Comparison of ENCODE assay signal across 12 mouse cellular contexts in genomic region chr7:3292271-3292670, GRCm38 (mm10). TPM values are rescaled to one million over a fixed set of nuclear protein-coding genes. Genes with fewer than 3 reads are reported as not detected.
A peak's percentile ranks its signal among the peaks of the same experiment; 100 is the strongest.
DNase-seq lines count a peak whose midpoint lies in the region; ATAC-seq and TF ChIP-seq lines count a peak whose summit lies in the region.
"Not testable (repeated sequence)": the region's sequence is repeated elsewhere in the genome, so short reads cannot be mapped to it uniquely, and the experiment has no call there.
"Had no signal": no experiment of that assay in that cellular context is flagged by ENCODE, and none has a peak within 500 bp of the region (broad histone marks: within the 10 kb centered on the region; RNA-seq: fewer than 3 reads in every experiment).

No protein-coding gene starts in this region.

- peaks cover 7 to 78% of the 10 kb centered on the region in 2 experiments for H3K4me1 ChIP-seq in CH12.LX (ENCODE audit: control insufficient read depth in 1 of 2, insufficient read depth in 2 of 2)
- H3K4me1 ChIP-seq in embryonic facial prominence, embryonic 14.5 days (ENCODE audit: control insufficient read depth, insufficient read depth, low read length): peaks cover 17% of the 10 kb centered on the region
- H3K4me1 ChIP-seq in heart, embryonic 14.5 days (ENCODE audit: control insufficient read depth in 2 of 2, insufficient read depth in 2 of 2, low read length in 2 of 2): peaks cover 19 to 39% of the 10 kb centered on the region in 2 experiments
- H3K4me1 ChIP-seq in intestine, embryonic 14.5 days (replicated peaks; ENCODE audit: control insufficient read depth, insufficient read depth, low read length): peaks cover 32% of the 10 kb centered on the region
- not testable (repeated sequence) for H3K4me1 ChIP-seq in limb, embryonic 11.5 days (ENCODE audit: control insufficient read depth, insufficient read depth, low read length); liver, embryonic 16.5 days (ENCODE audit: control insufficient read depth, low read depth, low read length)
- H3K4me1 ChIP-seq in midbrain, embryonic 12.5 days: peaks cover 26% of the 10 kb centered on the region
- H3K4me1 ChIP-seq in stomach, embryonic 16.5 days (ENCODE audit: control insufficient read depth, insufficient read depth, low read length): peaks cover 50% of the 10 kb centered on the region

- H3K4me2 ChIP-seq in CH12.LX (ENCODE audit: insufficient read depth, low read depth, poor library complexity, severe bottlenecking): peak overlapping the region; percentile 35; the same call in 1 of the 2 replicates
- H3K4me2 ChIP-seq in embryonic facial prominence, embryonic 14.5 days (ENCODE audit: low read depth, low read length): peak overlapping the region; percentile 75
- peak overlapping the region; percentile 74 for H3K4me2 ChIP-seq in heart, embryonic 14.5 days (ENCODE audit: low read length)
- peak overlapping the region; percentile 75 for H3K4me2 ChIP-seq in intestine, embryonic 14.5 days (ENCODE audit: low read length)
- H3K4me2 ChIP-seq in limb, embryonic 11.5 days (ENCODE audit: low read depth, severe bottlenecking): peak overlapping the region; percentile 63; the same call in 1 of the 2 replicates
- H3K4me2 ChIP-seq in liver, embryonic 16.5 days (ENCODE audit: low read depth, low read length): peak overlapping the region; percentile 61
- peak overlapping the region; percentile 46; the same call in 1 of the 2 replicates for H3K4me2 ChIP-seq in midbrain, embryonic 12.5 days (replicated peaks)
- H3K4me2 ChIP-seq in stomach, embryonic 16.5 days (ENCODE audit: low read depth, low read length): peak overlapping the region; percentile 73

- WGBS in embryonic facial prominence, embryonic 14.5 days: 73% methylated on average over 10 of the region's 12 CpGs
- 42% methylated on average over 11 of the region's 12 CpGs for WGBS in heart, embryonic 14.5 days
- 61% methylated on average over 11 of the region's 12 CpGs for WGBS in intestine, embryonic 14.5 days
- 66% methylated on average over 12 of the region's 12 CpGs for WGBS in limb, embryonic 11.5 days
- 54% methylated on average over 12 of the region's 12 CpGs for WGBS in liver, embryonic 16.5 days (ENCODE audit: insufficient replicate concordance)
- WGBS in midbrain, embryonic 12.5 days: 78% methylated on average over 12 of the region's 12 CpGs
- 50% methylated on average over 12 of the region's 12 CpGs for WGBS in stomach, embryonic 16.5 days

- peak overlapping the region in 1 of 3 experiments; percentile 56 for H3K4me3 ChIP-seq in CH12.LX (replicated peaks in 1 of 3; ENCODE audit: low read depth in 2 of 3, low read length in 2 of 3, poor library complexity in 1 of 3)
- peak overlapping the region; percentile 42 for H3K4me3 ChIP-seq in embryonic facial prominence, embryonic 14.5 days (ENCODE audit: low read depth, low read length)
- peak overlapping the region; percentile 73 to 91 for H3K4me3 ChIP-seq in heart, embryonic 14.5 days (ENCODE audit: control insufficient read depth in 1 of 2, insufficient read depth in 1 of 2, low read depth in 1 of 2, low read length in 2 of 2)
- peak overlapping the region; percentile 57 for H3K4me3 ChIP-seq in intestine, embryonic 14.5 days (ENCODE audit: low read depth, low read length)
- H3K4me3 ChIP-seq in limb, embryonic 11.5 days (ENCODE audit: low read depth, low read length): peak overlapping the region; percentile 32; the same call in 1 of the 2 replicates
- peak overlapping the region; percentile 60 for H3K4me3 ChIP-seq in liver, embryonic 16.5 days (ENCODE audit: low read depth, low read length)
- not testable (repeated sequence) for H3K4me3 ChIP-seq in midbrain, embryonic 12.5 days
- peak overlapping the region; percentile 61 for H3K4me3 ChIP-seq in stomach, embryonic 16.5 days (replicated peaks; ENCODE audit: low read length)

- TF ChIP-seq EP300 in CH12.LX (IDR thresholded peaks at IDR 0.05; ENCODE audit: low read length): not testable (repeated sequence)

- in situ Hi-C loops in CH12.LX (cut with MboI; ENCODE audit: low pct_ligation_motif_present, low pct_unique_long_range_greater_than_20kb, low sequenced_read_pairs): not testable (repeated sequence)

- not testable (repeated sequence) for TF ChIP-seq CTCF in CH12.LX (conservative IDR thresholded peaks at IDR 0.05 in 1 of 2, IDR thresholded peaks at IDR 0.05 in 1 of 2; ENCODE audit: low read depth in 2 of 2, low read length in 2 of 2)

- not testable (repeated sequence) for H3K79me2 ChIP-seq in CH12.LX (replicated peaks; ENCODE audit: control insufficient read depth, extremely low read depth, insufficient read depth, poor library complexity, severe bottlenecking)

- not testable (repeated sequence) for ATAC-seq in embryonic facial prominence, embryonic 14.5 days (ENCODE audit: low read depth); heart, embryonic 14.5 days (ENCODE audit: insufficient number of reproducible peaks, insufficient read depth, low FRiP score, low read depth); intestine, embryonic 14.5 days (replicated peaks; ENCODE audit: low FRiP score, low TSS enrichment, low read depth); limb, embryonic 11.5 days (ENCODE audit: insufficient number of reproducible peaks, low FRiP score, low TSS enrichment, low read depth); liver, embryonic 16.5 days (ENCODE audit: low read depth); midbrain, embryonic 12.5 days (ENCODE audit: low FRiP score, low read depth); stomach, embryonic 16.5 days (ENCODE audit: insufficient read depth, low FRiP score)

- not testable (repeated sequence) for TF ChIP-seq RAD21 in CH12.LX (IDR thresholded peaks at IDR 0.05; ENCODE audit: low read depth, low read length)

- not testable (repeated sequence) for TF ChIP-seq POLR2A in CH12.LX (IDR thresholded peaks at IDR 0.05; ENCODE audit: low read depth, low read length)

- H3K9me3 ChIP-seq in CH12.LX (replicated peaks; ENCODE audit: low read length); embryonic facial prominence, embryonic 14.5 days (ENCODE audit: control insufficient read depth, low read length); heart, embryonic 14.5 days (ENCODE audit: control insufficient read depth, low read length); intestine, embryonic 14.5 days (ENCODE audit: control insufficient read depth, low read length); limb, embryonic 11.5 days (ENCODE audit: control insufficient read depth, low read length); liver, embryonic 16.5 days (replicated peaks; ENCODE audit: control insufficient read depth, low read length); midbrain, embryonic 12.5 days; stomach, embryonic 16.5 days (replicated peaks; ENCODE audit: control insufficient read depth, low read length): not testable (repeated sequence)

- H3K9ac ChIP-seq in CH12.LX (ENCODE audit: insufficient read depth, low read depth); limb, embryonic 11.5 days (ENCODE audit: low read length); liver, embryonic 16.5 days (ENCODE audit: low read depth, low read length); midbrain, embryonic 12.5 days (replicated peaks): not testable (repeated sequence)
- H3K9ac ChIP-seq in embryonic facial prominence, embryonic 14.5 days (ENCODE audit: low read depth, low read length): 0 out of 2 replicates have a peak overlapping the region, but pooled peaks have one; percentile 62
- H3K9ac ChIP-seq in heart, embryonic 14.5 days (ENCODE audit: low read length): peak overlapping the region; percentile 92
- peak overlapping the region; percentile 72 for H3K9ac ChIP-seq in intestine, embryonic 14.5 days (ENCODE audit: low read length)
- H3K9ac ChIP-seq in stomach, embryonic 16.5 days (ENCODE audit: low read length): peak overlapping the region; percentile 82

- H3K27me3 ChIP-seq in CH12.LX (replicated peaks); embryonic facial prominence, embryonic 14.5 days (replicated peaks; ENCODE audit: control insufficient read depth, insufficient read depth, low read length); heart, embryonic 14.5 days (ENCODE audit: control insufficient read depth, insufficient read depth, low read length); intestine, embryonic 14.5 days (replicated peaks; ENCODE audit: control insufficient read depth, insufficient read depth, low read length); limb, embryonic 11.5 days (ENCODE audit: control insufficient read depth, insufficient read depth, low read length); liver, embryonic 16.5 days (ENCODE audit: control insufficient read depth, insufficient read depth, low read depth, low read length); midbrain, embryonic 12.5 days; stomach, embryonic 16.5 days (ENCODE audit: control insufficient read depth, insufficient read depth, low read length): not testable (repeated sequence)

- peaks cover 8 to 14% of the 10 kb centered on the region in 2 experiments for H3K36me3 ChIP-seq in CH12.LX (replicated peaks in 1 of 2; ENCODE audit: control insufficient read depth in 1 of 2, insufficient read depth in 1 of 2, low read length in 1 of 2)
- peaks cover 22% of the 10 kb centered on the region for H3K36me3 ChIP-seq in embryonic facial prominence, embryonic 14.5 days (ENCODE audit: control insufficient read depth, insufficient read depth, low read length)
- H3K36me3 ChIP-seq in heart, embryonic 14.5 days (ENCODE audit: control insufficient read depth, insufficient read depth, low read length): peaks cover 39% of the 10 kb centered on the region
- peaks cover 30% of the 10 kb centered on the region for H3K36me3 ChIP-seq in intestine, embryonic 14.5 days (ENCODE audit: control insufficient read depth, insufficient read depth, low read length)
- not testable (repeated sequence) for H3K36me3 ChIP-seq in limb, embryonic 11.5 days (ENCODE audit: control insufficient read depth, insufficient read depth, low read length); liver, embryonic 16.5 days (ENCODE audit: control insufficient read depth, insufficient read depth)
- peaks cover 10% of the 10 kb centered on the region for H3K36me3 ChIP-seq in midbrain, embryonic 12.5 days
- peaks cover 26% of the 10 kb centered on the region for H3K36me3 ChIP-seq in stomach, embryonic 16.5 days (ENCODE audit: control insufficient read depth, insufficient read depth, low read length)

- dilution Hi-C loops in CH12.LX (cut with MboI; ENCODE audit: extremely low pct_ligation_motif_present, extremely low pct_unique_long_range_greater_than_20kb, low sequenced_read_pairs): not testable (repeated sequence)

- H3K27ac ChIP-seq in CH12.LX (ENCODE audit: insufficient read depth, low read depth); limb, embryonic 11.5 days (replicated peaks; ENCODE audit: low read depth, low read length); midbrain, embryonic 12.5 days (replicated peaks): not testable (repeated sequence)
- H3K27ac ChIP-seq in embryonic facial prominence, embryonic 14.5 days (replicated peaks; ENCODE audit: low read depth, low read length): peak overlapping the region; percentile 95
- H3K27ac ChIP-seq in heart, embryonic 14.5 days (replicated peaks in 1 of 2; ENCODE audit: control insufficient read depth in 1 of 2, insufficient read depth in 1 of 2, low read depth in 2 of 2, low read length in 2 of 2): peak overlapping the region; percentile 91 to 97
- peak overlapping the region; percentile 98 for H3K27ac ChIP-seq in intestine, embryonic 14.5 days (ENCODE audit: low read depth)
- H3K27ac ChIP-seq in liver, embryonic 16.5 days (ENCODE audit: low read length): peak overlapping the region; percentile 16
- peak overlapping the region; percentile 95 for H3K27ac ChIP-seq in stomach, embryonic 16.5 days (ENCODE audit: low read length)

- DNase-seq in CH12.LX (ENCODE audit: extremely low read depth); embryonic facial prominence, embryonic 14.5 days (ENCODE audit: low spot score); limb, embryonic 11.5 days (ENCODE audit: low spot score): not testable (repeated sequence)
- DNase-seq in intestine, embryonic 14.5 days (ENCODE audit: low spot score): peak; percentile 60

RNA-seq across cellular contexts. Expression of gene Prkcg, which starts 3.3 kb away (rescaled TPM):
- total RNA-seq in CH12.LX (2012; rRNA removed) (0.17 and 0.25 TPM in 2 replicates), CH12.LX (2014; rRNA removed) (0.11 and 0.15 TPM in 2 replicates)
- 2.2 and 3.0 TPM in 2 replicates for polyA plus RNA-seq in CH12.LX (2012; ENCODE audit: insufficient read length, low read depth)
- 0.10 and 0.15 TPM in 2 replicates for polyA plus RNA-seq in embryonic facial prominence, embryonic 14.5 days (2014; fragmentation: Nextera tagmentation; extraction: Ambion mirVana)
- 0.28 and 0.59 TPM in 2 replicates for polyA plus RNA-seq in heart, embryonic 14.5 days (2014; fragmentation: Nextera tagmentation; extraction: Ambion mirVana)
- 0.36 and 0.70 TPM in 2 replicates for polyA plus RNA-seq in intestine, embryonic 14.5 days (2014; fragmentation: Nextera tagmentation; extraction: Ambion mirVana)
- 0.07 and 0.12 TPM in 2 replicates for polyA plus RNA-seq in limb, embryonic 11.5 days (2014; fragmentation: Nextera tagmentation; extraction: Ambion mirVana)
- polyA plus RNA-seq in liver, embryonic 16.5 days (2015; fragmentation: Nextera tagmentation; extraction: Ambion mirVana): 0.68 TPM in 1 of 2 replicates, not detected in the other
- polyA plus RNA-seq in midbrain, embryonic 12.5 days (2016; fragmentation: Nextera tagmentation; extraction: Ambion mirVana): 0.48 and 2.4 TPM in 2 replicates
- polyA plus RNA-seq in stomach, embryonic 16.5 days (2015; fragmentation: Nextera tagmentation; extraction: Ambion mirVana): 0.32 and 1.1 TPM in 2 replicates
- total RNA-seq: MEL had no signal

RNA-seq across cellular contexts. Expression of gene Myadm, which starts 3.4 kb away (rescaled TPM):
- total RNA-seq in CH12.LX (2012; rRNA removed) (3.7 and 4.4 TPM in 2 replicates), CH12.LX (2014; rRNA removed) (3.4 and 4.6 TPM in 2 replicates)
- 18.0 and 22.6 TPM in 2 replicates for polyA plus RNA-seq in CH12.LX (2012; ENCODE audit: insufficient read length, low read depth)
- 149 and 178 TPM in 2 replicates for polyA plus RNA-seq in embryonic facial prominence, embryonic 14.5 days (2014; fragmentation: Nextera tagmentation; extraction: Ambion mirVana)
- 220 and 248 TPM in 2 replicates for polyA plus RNA-seq in heart, embryonic 14.5 days (2014; fragmentation: Nextera tagmentation; extraction: Ambion mirVana)
- polyA plus RNA-seq in intestine, embryonic 14.5 days (2014; fragmentation: Nextera tagmentation; extraction: Ambion mirVana): 182 and 192 TPM in 2 replicates
- polyA plus RNA-seq in limb, embryonic 11.5 days (2014; fragmentation: Nextera tagmentation; extraction: Ambion mirVana): 37.7 and 40.2 TPM in 2 replicates
- 41.4 and 55.1 TPM in 2 replicates for polyA plus RNA-seq in liver, embryonic 16.5 days (2015; fragmentation: Nextera tagmentation; extraction: Ambion mirVana)
- 30.2 and 31.7 TPM in 2 replicates for polyA plus RNA-seq in midbrain, embryonic 12.5 days (2016; fragmentation: Nextera tagmentation; extraction: Ambion mirVana)
- 170 and 217 TPM in 2 replicates for polyA plus RNA-seq in stomach, embryonic 16.5 days (2015; fragmentation: Nextera tagmentation; extraction: Ambion mirVana)

RNA-seq across cellular contexts. Expression of gene Cacng7, which starts 40.5 kb away (rescaled TPM):
- total RNA-seq in CH12.LX (2012; rRNA removed) (0.21 TPM in 2 replicates), CH12.LX (2014; rRNA removed) (0.26 and 0.28 TPM in 2 replicates)
- 2.4 and 2.8 TPM in 2 replicates for polyA plus RNA-seq in CH12.LX (2012; ENCODE audit: insufficient read length, low read depth)
- 1.7 and 3.1 TPM in 2 replicates for polyA plus RNA-seq in embryonic facial prominence, embryonic 14.5 days (2014; fragmentation: Nextera tagmentation; extraction: Ambion mirVana)
- polyA plus RNA-seq in heart, embryonic 14.5 days (2014; fragmentation: Nextera tagmentation; extraction: Ambion mirVana): 0.39 and 0.88 TPM in 2 replicates
- 1.9 and 2.7 TPM in 2 replicates for polyA plus RNA-seq in intestine, embryonic 14.5 days (2014; fragmentation: Nextera tagmentation; extraction: Ambion mirVana)
- polyA plus RNA-seq in limb, embryonic 11.5 days (2014; fragmentation: Nextera tagmentation; extraction: Ambion mirVana): 2.0 and 2.6 TPM in 2 replicates
- polyA plus RNA-seq in liver, embryonic 16.5 days (2015; fragmentation: Nextera tagmentation; extraction: Ambion mirVana): not detected in 2 replicates
- 3.5 and 4.2 TPM in 2 replicates for polyA plus RNA-seq in midbrain, embryonic 12.5 days (2016; fragmentation: Nextera tagmentation; extraction: Ambion mirVana)
- 0.96 and 1.4 TPM in 2 replicates for polyA plus RNA-seq in stomach, embryonic 16.5 days (2015; fragmentation: Nextera tagmentation; extraction: Ambion mirVana)
- total RNA-seq: megakaryocyte, adult 5-6 weeks had no signal

RNA-seq across cellular contexts. Expression of gene Nlrp12, which starts 42.7 kb away (rescaled TPM):
- not detected in 2 replicates for total RNA-seq in CH12.LX (2012; rRNA removed)
- not detected in 2 replicates for total RNA-seq in CH12.LX (2014; rRNA removed)
- polyA plus RNA-seq in CH12.LX (2012; ENCODE audit: insufficient read length, low read depth): not detected in 2 replicates
- 0.03 TPM in 1 of 2 replicates, not detected in the other for polyA plus RNA-seq in embryonic facial prominence, embryonic 14.5 days (2014; fragmentation: Nextera tagmentation; extraction: Ambion mirVana)
- polyA plus RNA-seq in heart, embryonic 14.5 days (2014; fragmentation: Nextera tagmentation; extraction: Ambion mirVana): 0.04 TPM in 1 of 2 replicates, not detected in the other
- polyA plus RNA-seq in intestine, embryonic 14.5 days (2014; fragmentation: Nextera tagmentation; extraction: Ambion mirVana): 0.07 TPM in 1 of 2 replicates, not detected in the other
- polyA plus RNA-seq in limb, embryonic 11.5 days (2014; fragmentation: Nextera tagmentation; extraction: Ambion mirVana): not detected in 2 replicates
- polyA plus RNA-seq in liver, embryonic 16.5 days (2015; fragmentation: Nextera tagmentation; extraction: Ambion mirVana): 0.46 and 0.57 TPM in 2 replicates
- polyA plus RNA-seq in midbrain, embryonic 12.5 days (2016; fragmentation: Nextera tagmentation; extraction: Ambion mirVana): not detected in 2 replicates
- polyA plus RNA-seq in stomach, embryonic 16.5 days (2015; fragmentation: Nextera tagmentation; extraction: Ambion mirVana): 0.05 and 0.15 TPM in 2 replicates
- total RNA-seq: gastrocnemius, postnatal 4 days; left cerebral cortex, postnatal 36 days; MEL had no signal
